Mouse (Mus musculus): ENCODE results near the gene Cyb5r3.

The Cyb5r3 gene

GRCm38 (mm10) chr15:83172492-83173429, at the start of gene Cyb5r3:
Cyb5r3 (minus strand) TSS chr15:83172592.
- DNase-seq (ENCODE audit: low spot score in 2 of 2), result no peak

GRCm38 (mm10) chr15:83221721-83222120, 49.3 kb upstream of the Cyb5r3 start:
- DNase-seq (ENCODE audit: low spot score in 2 of 2), result no peak

GRCm38 (mm10) chr15:83220368-83221013, 48.1 kb upstream of the Cyb5r3 start:
- DNase-seq (ENCODE audit: low spot score in 2 of 2), result no peak

GRCm38 (mm10) chr15:83215322-83216216, 43.2 kb upstream of the Cyb5r3 start:
- DNase-seq (ENCODE audit: low spot score in 2 of 2), result no peak

GRCm38 (mm10) chr15:83210229-83210628, 37.8 kb upstream of the Cyb5r3 start:
- peak in 1 of 2 experiments; percentile 43 for DNase-seq (ENCODE audit: low spot score in 2 of 2)

- no peak for DNase-seq (ENCODE audit: low spot score in 2 of 2)
Observed at GRCm38 (mm10) chr15:83209719-83210118, 37.3 kb upstream of the Cyb5r3 start.

GRCm38 (mm10) chr15:83209092-83209695, 36.8 kb upstream of the Cyb5r3 start:
- no peak for DNase-seq (ENCODE audit: low spot score in 2 of 2)

- DNase-seq (ENCODE audit: low spot score in 2 of 2), result no peak
Observed at GRCm38 (mm10) chr15:83204731-83205451, 32.5 kb upstream of the Cyb5r3 start.

- no peak for DNase-seq (ENCODE audit: low spot score in 2 of 2)
Observed at GRCm38 (mm10) chr15:83202412-83202811, 30.0 kb upstream of the Cyb5r3 start.

GRCm38 (mm10) chr15:83193413-83193812, 21.0 kb upstream of the Cyb5r3 start:
- no peak for DNase-seq (ENCODE audit: low spot score in 2 of 2)

GRCm38 (mm10) chr15:83182351-83182750, 10.0 kb upstream of the Cyb5r3 start:
- DNase-seq (ENCODE audit: low spot score in 2 of 2), result no peak

- DNase-seq (ENCODE audit: low spot score in 2 of 2), result no peak
Observed at GRCm38 (mm10) chr15:83181800-83182330, 9.5 kb upstream of the Cyb5r3 start.

GRCm38 (mm10) chr15:83180004-83180403, 7.6 kb upstream of the Cyb5r3 start:
- DNase-seq (ENCODE audit: low spot score in 2 of 2), result no peak

- DNase-seq (ENCODE audit: low spot score in 2 of 2), result no peak
Observed at GRCm38 (mm10) chr15:83176653-83177052, 4.3 kb upstream of the Cyb5r3 start.

- no peak for DNase-seq (ENCODE audit: low spot score in 2 of 2)
Observed at GRCm38 (mm10) chr15:83173914-83174884, 1.8 kb upstream of the Cyb5r3 start.

- DNase-seq (ENCODE audit: low spot score in 2 of 2), result peak; percentile 89 to 92
Observed at GRCm38 (mm10) chr15:83171712-83172481, 495 bp downstream of the Cyb5r3 start.

GRCm38 (mm10) chr15:83170956-83171659, 1.3 kb downstream of the Cyb5r3 start:
- no peak for DNase-seq (ENCODE audit: low spot score in 2 of 2)
